Mouse (Mus musculus): ENCODE measurements around the gene Cacna2d2. TPM values are rescaled to one million over a fixed set of nuclear protein-coding genes. Genes with fewer than 3 reads are reported as not detected.

Cacna2d2 gene
- total and polyA plus RNA-seq, 3 experiments, result 0.67 TPM; not detected in 2

GRCm38 (mm10) chr9:107400666-107401285 lies 1.4 kb downstream of the Cacna2d2 start:
- Histone ChIP-seq H3K79me2 (ENCODE audit: control insufficient read depth, insufficient read depth, low read length, poor library complexity) (no peaks in the 10 kb centered on the region), H3K9me3 (replicated peaks; ENCODE audit: insufficient read depth, low read length) (no peaks in the 10 kb centered on the region), H3K9ac (ENCODE audit: control insufficient read depth, low read depth, low read length, poor library complexity, severe bottlenecking) (no peak overlapping the region), H3K4me1 (ENCODE audit: control insufficient read depth in 1 of 2, insufficient read depth in 2 of 2, low read length in 2 of 2) (no peaks in the 10 kb centered on the region), H3K27me3 (ENCODE audit: control insufficient read depth in 1 of 2, insufficient read depth in 2 of 2, low read length in 2 of 2) (peaks cover 0 to 6% of the 10 kb centered on the region in 2 experiments; a peak in 3 of 4 replicates), H3K27ac (ENCODE audit: control insufficient read depth, low read depth, low read length) (no peak overlapping the region), H3K36me3 (ENCODE audit: control insufficient read depth in 1 of 2, insufficient read depth in 2 of 2, low read length in 2 of 2) (no peaks in the 10 kb centered on the region), H3K4me3 (ENCODE audit: control insufficient read depth in 1 of 2, insufficient read depth in 1 of 2, low read depth in 2 of 2, low read length in 2 of 2) (no peak overlapping the region)
- DNase-seq (ENCODE audit: low read depth, low spot score), result no peak
- TF ChIP-seq KAT2A (conservative IDR thresholded peaks at IDR 0.05; ENCODE audit: low read depth, low read length) (no peak), JUND (IDR thresholded peaks at IDR 0.05; ENCODE audit: low read depth, low read length) (no peak), E2F4 (IDR thresholded peaks at IDR 0.05; ENCODE audit: borderline replicate concordance, low read depth, low read length) (no peak), BHLHE40 (IDR thresholded peaks at IDR 0.05; ENCODE audit: borderline replicate concordance, low read depth, low read length) (no peak), ZMIZ1 (IDR thresholded peaks at IDR 0.05; ENCODE audit: low read depth, low read length) (no peak), ELF1 (IDR thresholded peaks at IDR 0.05; ENCODE audit: low read depth, low read length) (no peak), HCFC1 (IDR thresholded peaks at IDR 0.05; ENCODE audit: low read depth, low read length) (no peak), MAZ (IDR thresholded peaks at IDR 0.05; ENCODE audit: low read depth, low read length) (no peak)

GRCm38 (mm10) chr9:107403116-107403515 lies 3.7 kb downstream of the Cacna2d2 start:
- Histone ChIP-seq H3K4me1 (ENCODE audit: control insufficient read depth in 1 of 2, insufficient read depth in 2 of 2, low read length in 2 of 2) (no peaks in the 10 kb centered on the region), H3K9me3 (replicated peaks; ENCODE audit: insufficient read depth, low read length) (no peaks in the 10 kb centered on the region), H3K27me3 (ENCODE audit: control insufficient read depth in 1 of 2, insufficient read depth in 2 of 2, low read length in 2 of 2) (peaks cover 0 to 8% of the 10 kb centered on the region in 2 experiments; a peak in 3 of 4 replicates), H3K36me3 (ENCODE audit: control insufficient read depth in 1 of 2, insufficient read depth in 2 of 2, low read length in 2 of 2) (no peaks in the 10 kb centered on the region), H3K27ac (ENCODE audit: control insufficient read depth, low read depth, low read length) (no peak overlapping the region), H3K9ac (ENCODE audit: control insufficient read depth, low read depth, low read length, poor library complexity, severe bottlenecking) (no peak overlapping the region), H3K4me3 (ENCODE audit: control insufficient read depth in 1 of 2, insufficient read depth in 1 of 2, low read depth in 2 of 2, low read length in 2 of 2) (no peak overlapping the region), H3K79me2 (ENCODE audit: control insufficient read depth, insufficient read depth, low read length, poor library complexity) (no peaks in the 10 kb centered on the region)
- TF ChIP-seq NRF1 (IDR thresholded peaks at IDR 0.05; ENCODE audit: insufficient read depth, low read depth, low read length, poor library complexity, severe bottlenecking) (no peak), USF2 (IDR thresholded peaks at IDR 0.05; ENCODE audit: borderline replicate concordance in 1 of 2, insufficient read depth in 1 of 2, low read depth in 1 of 2, low read length in 2 of 2) (no peak), MXI1 (IDR thresholded peaks at IDR 0.05; ENCODE audit: low read depth, low read length) (no peak), CHD1 (IDR thresholded peaks at IDR 0.05; ENCODE audit: low read depth, low read length) (no peak), ZC3H11A (IDR thresholded peaks at IDR 0.05; ENCODE audit: low read depth, low read length) (no peak), UBTF (IDR thresholded peaks at IDR 0.05; ENCODE audit: borderline replicate concordance, insufficient read depth, low read depth, low read length) (no peak), E2F4 (IDR thresholded peaks at IDR 0.05; ENCODE audit: borderline replicate concordance, low read depth, low read length) (no peak), MYB (IDR thresholded peaks at IDR 0.05; ENCODE audit: low read depth, low read length) (no peak), TBP (IDR thresholded peaks at IDR 0.05; ENCODE audit: low read depth, low read length) (no peak), MAZ (IDR thresholded peaks at IDR 0.05; ENCODE audit: low read depth, low read length) (no peak), KAT2A (conservative IDR thresholded peaks at IDR 0.05; ENCODE audit: low read depth, low read length) (no peak), ZMIZ1 (IDR thresholded peaks at IDR 0.05; ENCODE audit: low read depth, low read length) (no peak), USF1 (IDR thresholded peaks at IDR 0.05; ENCODE audit: low read depth, low read length) (no peak)
- no peak for DNase-seq (ENCODE audit: low read depth, low spot score)
